Mouse (Mus musculus): ENCODE measurements around the gene Fam92b. TPM values are rescaled to one million over a fixed set of nuclear protein-coding genes. Genes with fewer than 3 reads are reported as not detected.
A peak's percentile ranks its signal among the peaks of the same experiment; 100 is the strongest.

The Fam92b gene
- polyA plus RNA-seq, 1 experiment from 2014 or later: not detected

DNA sequence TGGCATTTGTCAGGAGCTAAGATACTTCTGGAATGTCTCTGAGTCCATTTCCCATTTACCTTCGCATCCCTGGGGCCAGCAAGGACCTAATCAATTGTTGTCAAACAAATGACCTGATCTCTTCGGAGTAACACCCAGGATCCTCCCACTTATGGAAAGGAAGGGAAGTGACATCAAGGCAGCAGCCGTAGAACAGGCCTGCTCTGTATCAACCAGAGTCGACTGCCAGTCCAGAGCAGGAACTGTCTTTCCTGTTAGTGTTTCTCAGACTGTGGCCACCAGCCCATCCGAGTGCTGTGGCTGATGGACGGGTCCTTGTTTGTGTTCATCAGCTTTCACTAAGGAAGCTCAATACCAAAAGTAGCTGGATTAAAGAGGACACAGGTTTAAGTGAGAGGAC is 53.0 kb downstream of the Fam92b start:
- Histone ChIP-seq H3K9ac (ENCODE audit: low read depth, low read length) (no peak overlapping the region), H3K9me3 (replicated peaks; ENCODE audit: low read length) (no peaks in the 10 kb centered on the region), H3K4me2 (ENCODE audit: low read length) (no peak overlapping the region), H3K4me3 (replicated peaks; ENCODE audit: low read depth, low read length) (no peak overlapping the region), H3K36me3 (ENCODE audit: insufficient read depth, low read length) (no peaks in the 10 kb centered on the region), H3K27me3 (ENCODE audit: insufficient read depth, low read length) (no peaks in the 10 kb centered on the region), H3K27ac (no peak overlapping the region), H3K4me1 (replicated peaks; ENCODE audit: insufficient read depth, low read length) (0 out of 2 replicates have a peak, but pooled peaks cover 3% of the 10 kb centered on the region)
- ATAC-seq (replicated peaks; ENCODE audit: low FRiP score, low read depth) (no peak), DNase-seq (ENCODE audit: low spot score) (no peak)
- no peak for TF ChIP-seq CTCF (IDR thresholded peaks at IDR 0.05; ENCODE audit: low read depth)
- WGBS: 42% methylated on average over 6 of the region's 6 CpGs

DNA sequence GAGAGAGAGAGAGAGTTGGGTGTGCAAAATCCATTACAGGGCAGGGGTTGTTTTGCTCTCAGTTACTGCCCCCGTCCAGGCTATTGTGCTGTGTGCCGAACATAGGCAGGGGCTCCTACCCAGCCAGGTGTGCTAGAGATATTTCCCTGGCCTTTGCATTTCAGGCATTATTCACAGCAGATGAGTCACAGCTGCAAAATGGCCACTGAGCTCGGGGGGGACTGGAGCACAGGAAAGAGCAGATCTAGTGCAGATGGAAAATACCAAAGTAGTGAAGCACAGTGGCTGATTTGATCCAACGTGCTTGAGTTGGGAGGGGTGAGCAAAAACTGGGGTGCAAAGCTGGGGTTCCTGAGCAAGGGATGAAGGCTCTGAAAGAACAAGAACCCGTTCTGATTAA is 56.3 kb downstream of the Fam92b start:
- TF ChIP-seq CTCF (IDR thresholded peaks at IDR 0.05; ENCODE audit: low read depth): no peak
- Histone ChIP-seq H3K9me3 (replicated peaks; ENCODE audit: low read length) (no peaks in the 10 kb centered on the region), H3K9ac (ENCODE audit: low read depth, low read length) (no peak overlapping the region), H3K36me3 (ENCODE audit: insufficient read depth, low read length) (no peaks in the 10 kb centered on the region), H3K27me3 (ENCODE audit: insufficient read depth, low read length) (no peaks in the 10 kb centered on the region), H3K27ac (no peak overlapping the region), H3K4me2 (ENCODE audit: low read length) (no peak overlapping the region), H3K4me3 (replicated peaks; ENCODE audit: low read depth, low read length) (no peak overlapping the region), H3K4me1 (replicated peaks; ENCODE audit: insufficient read depth, low read length) (0 out of 2 replicates have a peak, but pooled peaks cover 2% of the 10 kb centered on the region)
- ATAC-seq (replicated peaks; ENCODE audit: low FRiP score, low read depth) (no peak), DNase-seq (ENCODE audit: low spot score) (no peak)
- WGBS: 47% methylated on average over 5 of the region's 5 CpGs

DNA sequence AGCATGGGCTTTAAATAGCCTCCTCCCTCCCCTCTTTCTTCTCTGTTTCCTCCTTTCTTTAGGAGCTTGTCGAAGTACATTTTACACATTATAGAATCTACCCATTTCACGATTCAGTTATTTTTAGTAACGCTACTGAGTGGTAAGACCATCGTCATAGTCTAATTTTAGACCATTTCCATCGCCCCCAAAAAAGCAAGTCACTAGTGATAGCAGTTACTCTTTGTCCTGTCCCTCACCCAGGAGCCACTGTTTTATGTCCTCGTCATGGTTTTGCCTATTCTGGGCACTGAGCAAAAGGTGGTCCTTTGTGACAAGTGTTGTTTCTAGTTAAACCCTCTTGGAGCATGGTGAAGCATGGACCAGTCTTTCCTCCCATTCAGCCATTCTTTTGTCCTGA is 57.3 kb downstream of the Fam92b start:
- H3K27ac ChIP-seq: no peak overlapping the region
- no peaks in the 10 kb centered on the region for H3K36me3 ChIP-seq (ENCODE audit: insufficient read depth, low read length)
- TF ChIP-seq CTCF (IDR thresholded peaks at IDR 0.05; ENCODE audit: low read depth): no peak
- H3K4me3 ChIP-seq (replicated peaks; ENCODE audit: low read depth, low read length): no peak overlapping the region
- 0 out of 2 replicates have a peak, but pooled peaks cover 6% of the 10 kb centered on the region for H3K27me3 ChIP-seq (ENCODE audit: insufficient read depth, low read length)
- H3K9me3 ChIP-seq (replicated peaks; ENCODE audit: low read length): no peaks in the 10 kb centered on the region
- DNase-seq (ENCODE audit: low spot score): no peak
- no peaks in the 10 kb centered on the region for H3K4me1 ChIP-seq (replicated peaks; ENCODE audit: insufficient read depth, low read length)
- no peak overlapping the region for H3K9ac ChIP-seq (ENCODE audit: low read depth, low read length)
- no peak overlapping the region for H3K4me2 ChIP-seq (ENCODE audit: low read length)
- ATAC-seq (replicated peaks; ENCODE audit: low FRiP score, low read depth): no peak
- 81% methylated on average over 6 of the region's 6 CpGs for WGBS

DNA sequence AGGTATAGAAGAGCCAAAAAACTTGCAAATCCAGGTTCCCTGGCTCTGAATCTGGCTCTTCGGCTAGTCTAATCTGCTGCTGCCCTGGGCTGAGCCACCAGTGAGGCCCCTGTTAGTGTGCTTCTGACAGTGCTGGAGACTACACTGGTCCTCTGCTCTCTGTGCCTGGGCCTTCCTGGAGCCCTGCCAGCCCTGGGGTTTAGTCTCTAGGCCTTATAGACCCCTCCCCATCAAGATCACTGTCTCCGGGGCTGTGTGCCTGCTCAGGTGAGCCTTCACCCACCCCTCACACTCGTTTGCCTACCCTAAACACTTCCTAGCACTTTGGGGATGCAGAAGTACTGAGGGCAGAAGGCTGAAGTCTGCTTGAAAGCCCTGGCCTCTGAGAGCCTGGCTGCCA is 57.8 kb downstream of the Fam92b start:
- Histone ChIP-seq H3K9me3 (replicated peaks; ENCODE audit: low read length) (no peaks in the 10 kb centered on the region), H3K27me3 (ENCODE audit: insufficient read depth, low read length) (peaks cover 10% of the 10 kb centered on the region; the same call in 1 of the 2 replicates), H3K4me1 (replicated peaks; ENCODE audit: insufficient read depth, low read length) (peaks cover 5% of the 10 kb centered on the region; the same call in 1 of the 2 replicates), H3K4me3 (replicated peaks; ENCODE audit: low read depth, low read length) (no peak overlapping the region), H3K9ac (ENCODE audit: low read depth, low read length) (no peak overlapping the region), H3K27ac (no peak overlapping the region), H3K4me2 (ENCODE audit: low read length) (no peak overlapping the region), H3K36me3 (ENCODE audit: insufficient read depth, low read length) (no peaks in the 10 kb centered on the region)
- no peak for TF ChIP-seq CTCF (IDR thresholded peaks at IDR 0.05; ENCODE audit: low read depth)
- ATAC-seq (replicated peaks; ENCODE audit: low FRiP score, low read depth): no peak
- WGBS: 65% methylated on average over 3 of the region's 3 CpGs
- DNase-seq (ENCODE audit: low spot score): no peak

DNA sequence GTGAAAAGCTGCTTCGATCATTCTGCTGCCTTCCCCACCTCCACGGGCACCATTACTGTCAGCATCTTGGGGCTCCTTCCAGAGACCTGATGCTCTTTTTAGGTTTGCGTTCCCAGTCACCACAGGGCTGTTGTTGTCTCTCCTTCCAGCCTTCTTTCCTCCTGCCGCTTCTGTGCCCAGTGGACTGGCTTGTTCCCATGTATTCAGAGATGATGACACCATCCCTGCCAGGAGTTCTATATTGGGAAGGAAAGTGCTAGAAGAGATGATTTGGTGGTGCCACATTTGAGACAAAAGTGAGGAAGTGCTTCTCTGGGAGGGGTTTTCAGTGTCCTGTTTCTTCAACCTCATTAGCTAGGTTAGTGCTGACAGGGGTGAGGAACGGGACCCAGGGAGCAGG is 58.4 kb downstream of the Fam92b start:
- no peak for TF ChIP-seq CTCF (IDR thresholded peaks at IDR 0.05; ENCODE audit: low read depth)
- WGBS: 79% methylated on average over 5 of the region's 5 CpGs
- no peak for ATAC-seq (replicated peaks; ENCODE audit: low FRiP score, low read depth)
- Histone ChIP-seq H3K9me3 (replicated peaks; ENCODE audit: low read length) (no peaks in the 10 kb centered on the region), H3K4me3 (replicated peaks; ENCODE audit: low read depth, low read length) (no peak overlapping the region), H3K27ac (no peak overlapping the region), H3K4me1 (replicated peaks; ENCODE audit: insufficient read depth, low read length) (peaks cover 8% of the 10 kb centered on the region; the same call in 1 of the 2 replicates), H3K27me3 (ENCODE audit: insufficient read depth, low read length) (peaks cover 11% of the 10 kb centered on the region; the same call in 1 of the 2 replicates), H3K9ac (ENCODE audit: low read depth, low read length) (no peak overlapping the region), H3K4me2 (ENCODE audit: low read length) (no peak overlapping the region), H3K36me3 (ENCODE audit: insufficient read depth, low read length) (no peaks in the 10 kb centered on the region)
- DNase-seq (ENCODE audit: low spot score): no peak

DNA sequence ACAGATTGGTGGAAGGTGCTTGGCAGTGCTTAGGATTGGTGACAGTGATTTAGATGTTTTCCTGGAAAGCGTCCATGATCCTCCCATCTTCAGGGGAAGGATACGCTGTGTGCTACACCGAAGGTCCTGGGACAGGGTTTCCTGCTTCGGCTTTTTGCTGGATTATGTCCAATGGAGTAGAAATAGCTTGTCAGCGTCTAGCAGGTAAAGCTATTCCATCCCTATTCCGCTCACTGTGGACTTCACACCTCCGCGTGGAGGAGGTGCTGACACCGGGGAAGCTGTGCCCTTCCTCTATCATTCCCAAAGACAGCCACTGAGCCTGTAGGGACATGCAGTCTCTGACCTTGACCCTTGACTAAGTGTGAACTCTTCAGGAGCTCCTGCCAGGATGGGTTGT is 59.1 kb downstream of the Fam92b start:
- H3K4me3 ChIP-seq (replicated peaks; ENCODE audit: low read depth, low read length): no peak overlapping the region
- H3K27ac ChIP-seq: no peak overlapping the region
- no peaks in the 10 kb centered on the region for H3K36me3 ChIP-seq (ENCODE audit: insufficient read depth, low read length)
- no peak for TF ChIP-seq CTCF (IDR thresholded peaks at IDR 0.05; ENCODE audit: low read depth)
- H3K27me3 ChIP-seq (ENCODE audit: insufficient read depth, low read length): peaks cover 11% of the 10 kb centered on the region; the same call in 1 of the 2 replicates
- ATAC-seq (replicated peaks; ENCODE audit: low FRiP score, low read depth): no peak
- H3K9me3 ChIP-seq (replicated peaks; ENCODE audit: low read length): no peaks in the 10 kb centered on the region
- H3K9ac ChIP-seq (ENCODE audit: low read depth, low read length): no peak overlapping the region
- peaks cover 8% of the 10 kb centered on the region; the same call in 1 of the 2 replicates for H3K4me1 ChIP-seq (replicated peaks; ENCODE audit: insufficient read depth, low read length)
- H3K4me2 ChIP-seq (ENCODE audit: low read length): no peak overlapping the region
- DNase-seq (ENCODE audit: low spot score): peak; percentile 35
- WGBS: 58% methylated on average over 9 of the region's 9 CpGs

DNA sequence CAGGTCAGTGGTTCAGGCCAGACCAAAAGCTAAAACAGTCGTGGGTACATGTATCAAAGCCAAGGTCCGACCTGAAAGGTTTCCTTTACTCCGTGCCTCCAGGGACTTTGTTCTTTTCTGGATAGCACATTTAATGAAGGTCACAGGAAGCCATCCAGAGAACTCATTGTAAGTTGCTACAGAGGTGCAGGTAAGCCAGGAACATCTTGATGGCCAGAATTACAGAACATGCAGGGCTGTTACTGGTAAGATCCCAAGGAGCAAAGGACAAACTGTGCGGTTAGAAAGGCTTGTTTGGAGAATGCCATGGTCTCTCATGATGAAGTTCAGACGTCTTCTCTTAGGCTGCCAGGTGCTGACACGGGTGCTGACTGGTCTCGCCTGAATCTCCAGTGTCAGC is 60.7 kb downstream of the Fam92b start:
- Histone ChIP-seq H3K4me3 (replicated peaks; ENCODE audit: low read depth, low read length) (no peak overlapping the region), H3K27me3 (ENCODE audit: insufficient read depth, low read length) (peaks cover 11% of the 10 kb centered on the region; the same call in 1 of the 2 replicates), H3K9me3 (replicated peaks; ENCODE audit: low read length) (no peaks in the 10 kb centered on the region), H3K9ac (ENCODE audit: low read depth, low read length) (no peak overlapping the region), H3K4me1 (replicated peaks; ENCODE audit: insufficient read depth, low read length) (peaks cover 8% of the 10 kb centered on the region; the same call in 1 of the 2 replicates), H3K27ac (no peak overlapping the region), H3K4me2 (ENCODE audit: low read length) (no peak overlapping the region), H3K36me3 (ENCODE audit: insufficient read depth, low read length) (no peaks in the 10 kb centered on the region)
- ATAC-seq (replicated peaks; ENCODE audit: low FRiP score, low read depth): no peak
- DNase-seq (ENCODE audit: low spot score): no peak
- no peak for TF ChIP-seq CTCF (IDR thresholded peaks at IDR 0.05; ENCODE audit: low read depth)
- WGBS: 66% methylated on average over 7 of the region's 7 CpGs

Other genes with a start within 250 kb of the Fam92b start
- gene Crispld2, start 185.0 kb downstream of the Fam92b start, polyA plus RNA-seq (2015; fragmentation: Nextera tagmentation; extraction: Ambion mirVana): 12.2 and 12.7 TPM in 2 replicates
- gene Zdhhc7, start 76.0 kb downstream of the Fam92b start, polyA plus RNA-seq (2015; fragmentation: Nextera tagmentation; extraction: Ambion mirVana): 30.3 and 31.8 TPM in 2 replicates
- gene 6430548M08Rik, start 63.3 kb downstream of the Fam92b start, polyA plus RNA-seq (2015; fragmentation: Nextera tagmentation; extraction: Ambion mirVana): 5.4 and 6.9 TPM in 2 replicates
- 5.9 and 8.4 TPM in 2 replicates for gene Gse1, start 51.0 kb upstream of the Fam92b start, polyA plus RNA-seq (2015; fragmentation: Nextera tagmentation; extraction: Ambion mirVana)